Mouse (Mus musculus): ENCODE measurements at regions not wholly inside any gene's neighbourhood (a gene's known extent, or its start where the extent isn't known, plus 50 kb on each side); places are given as distances from the start of the nearest gene placed in this dataset.

- intact Hi-C loops (cut with DNase I): no loop called here
- peak; percentile 36 to 52 for DNase-seq (ENCODE audit: extremely low spot score in 1 of 2, low spot score in 2 of 2)
- H3K27ac ChIP-seq: peak overlapping the region; percentile 30
- TF ChIP-seq CTCF (IDR thresholded peaks at IDR 0.05): no peak
- H3K4me3 ChIP-seq: no peak overlapping the region
These were observed 258.9 kb downstream of the Sqor start for GRCm38 (mm10) chr2:123023918-123024317.

- Histone ChIP-seq H3K27ac (peak overlapping the region; percentile 7), H3K4me3 (no peak overlapping the region)
- no peak for DNase-seq (ENCODE audit: extremely low spot score in 1 of 2, low spot score in 2 of 2)
- TF ChIP-seq CTCF (IDR thresholded peaks at IDR 0.05): no peak
- intact Hi-C loops (cut with DNase I): no loop called here
These were observed 259.3 kb downstream of the Sqor start for GRCm38 (mm10) chr2:123024380-123024779.

- DNase-seq (ENCODE audit: extremely low spot score in 1 of 2, low spot score in 2 of 2): no peak
- TF ChIP-seq CTCF (IDR thresholded peaks at IDR 0.05): no peak
- intact Hi-C loops (cut with DNase I): no loop called here
- Histone ChIP-seq H3K27ac (peak overlapping the region; percentile 7; the same call in 1 of the 2 replicates), H3K4me3 (no peak overlapping the region)
These were observed 260.0 kb downstream of the Sqor start for GRCm38 (mm10) chr2:123024976-123025585.

GRCm38 (mm10) chr2:123047321-123047720 lies 282.3 kb downstream of the Sqor start:
- no peak overlapping the region for H3K27ac ChIP-seq
- no peak for TF ChIP-seq CTCF (IDR thresholded peaks at IDR 0.05)
- H3K4me3 ChIP-seq: no peak overlapping the region
- intact Hi-C loops (cut with DNase I): no loop called here
- DNase-seq (ENCODE audit: extremely low spot score in 1 of 2, low spot score in 2 of 2): no peak

- no peak for TF ChIP-seq CTCF (IDR thresholded peaks at IDR 0.05)
- no peak for DNase-seq (ENCODE audit: extremely low spot score in 1 of 2, low spot score in 2 of 2)
- intact Hi-C loops (cut with DNase I): no loop called here
- Histone ChIP-seq H3K27ac (no peak overlapping the region), H3K4me3 (no peak overlapping the region)
These were observed 299.6 kb downstream of the Sqor start for GRCm38 (mm10) chr2:123064648-123065047.

- intact Hi-C loops (cut with DNase I): no loop called here
- TF ChIP-seq CTCF (IDR thresholded peaks at IDR 0.05): no peak
- Histone ChIP-seq H3K27ac (no peak overlapping the region), H3K4me3 (no peak overlapping the region)
- no peak for DNase-seq (ENCODE audit: extremely low spot score in 1 of 2, low spot score in 2 of 2)
These were observed 303.8 kb downstream of the Sqor start for GRCm38 (mm10) chr2:123068809-123069208.

- H3K27ac ChIP-seq: no peak overlapping the region
- no peak for DNase-seq (ENCODE audit: extremely low spot score in 1 of 2, low spot score in 2 of 2)
These were observed 307.6 kb downstream of the Sqor start for GRCm38 (mm10) chr2:123072653-123073052.

GRCm38 (mm10) chr2:123073476-123074085 lies 308.5 kb downstream of the Sqor start:
- no peak overlapping the region for H3K4me3 ChIP-seq
- no peak for TF ChIP-seq CTCF (IDR thresholded peaks at IDR 0.05)
- DNase-seq (ENCODE audit: extremely low spot score in 1 of 2, low spot score in 2 of 2): no peak
- intact Hi-C loops (cut with DNase I): loop anchor here (5.0 kb wide), 1 partner anchor 106 kb away; no protein-coding TSS in a partner anchor
- H3K27ac ChIP-seq: no peak overlapping the region

More at GRCm38 (mm10) chr2:123072653-123073052, 307.6 kb downstream of the Sqor start:
- no peak for TF ChIP-seq CTCF (IDR thresholded peaks at IDR 0.05)
- intact Hi-C loops (cut with DNase I): loop anchor here (5.0 kb wide), 1 partner anchor 105 kb away; no protein-coding TSS in a partner anchor
- H3K4me3 ChIP-seq: no peak overlapping the region

GRCm38 (mm10) chr2:123092726-123093125 lies 327.7 kb downstream of the Sqor start:
- H3K4me3 ChIP-seq: no peak overlapping the region
- intact Hi-C loops (cut with DNase I): no loop called here
- TF ChIP-seq CTCF (IDR thresholded peaks at IDR 0.05): no peak
- H3K27ac ChIP-seq: no peak overlapping the region
- DNase-seq (ENCODE audit: extremely low spot score in 1 of 2, low spot score in 2 of 2): no peak

GRCm38 (mm10) chr2:123103530-123103929 lies 338.5 kb downstream of the Sqor start:
- DNase-seq (ENCODE audit: extremely low spot score in 1 of 2, low spot score in 2 of 2): no peak
- H3K4me3 ChIP-seq: no peak overlapping the region
- no peak overlapping the region for H3K27ac ChIP-seq
- intact Hi-C loops (cut with DNase I): no loop called here
- TF ChIP-seq CTCF (IDR thresholded peaks at IDR 0.05): no peak

- no peak for DNase-seq (ENCODE audit: extremely low spot score in 1 of 2, low spot score in 2 of 2)
- no peak overlapping the region for H3K27ac ChIP-seq
- intact Hi-C loops (cut with DNase I): no loop called here
- no peak for TF ChIP-seq CTCF (IDR thresholded peaks at IDR 0.05)
- no peak overlapping the region for H3K4me3 ChIP-seq
These were observed 366.5 kb downstream of the Sqor start for GRCm38 (mm10) chr2:123131496-123131895.

- H3K27ac ChIP-seq: no peak overlapping the region
- no peak for TF ChIP-seq CTCF (IDR thresholded peaks at IDR 0.05)
- H3K4me3 ChIP-seq: no peak overlapping the region
- intact Hi-C loops (cut with DNase I): no loop called here
- DNase-seq (ENCODE audit: extremely low spot score in 1 of 2, low spot score in 2 of 2): no peak
These were observed 388.1 kb downstream of the Sqor start for GRCm38 (mm10) chr2:123153170-123153569.

GRCm38 (mm10) chr2:123165384-123165783 lies 400.3 kb downstream of the Sqor start:
- no peak for TF ChIP-seq CTCF (IDR thresholded peaks at IDR 0.05)
- H3K27ac ChIP-seq: no peak overlapping the region
- DNase-seq (ENCODE audit: extremely low spot score in 1 of 2, low spot score in 2 of 2): no peak
- intact Hi-C loops (cut with DNase I): no loop called here
- H3K4me3 ChIP-seq: no peak overlapping the region
